Mouse (Mus musculus): ENCODE measurements around the gene Wdr86.
"Not testable (repeated sequence)": the region's sequence is repeated elsewhere in the genome, so short reads cannot be mapped to it uniquely, and the experiment has no call there.

Wdr86 gene

GRCm38 (mm10) chr5:24730986-24731385 is 459 bp upstream of the Wdr86 start:
- DNase-seq = no peak

- DNase-seq = no peak
Observed at GRCm38 (mm10) chr5:24729797-24730487, 585 bp downstream of the Wdr86 start.

- no peak for DNase-seq
Observed at GRCm38 (mm10) chr5:24726901-24727836, 3.4 kb downstream of the Wdr86 start.

GRCm38 (mm10) chr5:24725897-24726296 is 4.6 kb downstream of the Wdr86 start:
- DNase-seq = no peak

GRCm38 (mm10) chr5:24724805-24725204 is 5.7 kb downstream of the Wdr86 start:
- no peak for DNase-seq

GRCm38 (mm10) chr5:24724270-24724634 is 6.3 kb downstream of the Wdr86 start:
- no peak for DNase-seq

- no peak for DNase-seq
Observed at GRCm38 (mm10) chr5:24723527-24724269, 6.8 kb downstream of the Wdr86 start.

- no peak for DNase-seq
Observed at GRCm38 (mm10) chr5:24719852-24720251, 10.7 kb downstream of the Wdr86 start.

GRCm38 (mm10) chr5:24718076-24718475 is 12.5 kb downstream of the Wdr86 start:
- no peak for DNase-seq

GRCm38 (mm10) chr5:24713987-24714386 is 16.5 kb downstream of the Wdr86 start:
- no peak for DNase-seq

- DNase-seq = no peak
Observed at GRCm38 (mm10) chr5:24713199-24713598, 17.3 kb downstream of the Wdr86 start.

GRCm38 (mm10) chr5:24711615-24712014 is 18.9 kb downstream of the Wdr86 start:
- no peak for DNase-seq

GRCm38 (mm10) chr5:24709962-24710361 is 20.6 kb downstream of the Wdr86 start:
- DNase-seq = no peak

GRCm38 (mm10) chr5:24704615-24705014 is 25.9 kb downstream of the Wdr86 start:
- no peak for DNase-seq

- no peak for DNase-seq
Observed at GRCm38 (mm10) chr5:24701271-24701670, 29.3 kb downstream of the Wdr86 start.

GRCm38 (mm10) chr5:24696704-24697103 is 33.8 kb downstream of the Wdr86 start:
- DNase-seq = no peak

- DNase-seq = no peak
Observed at GRCm38 (mm10) chr5:24687696-24688095, 42.8 kb downstream of the Wdr86 start.

GRCm38 (mm10) chr5:24686671-24687420 is 43.7 kb downstream of the Wdr86 start:
- DNase-seq = not testable (repeated sequence)

- no peak for DNase-seq
Observed at GRCm38 (mm10) chr5:24686176-24686575, 44.4 kb downstream of the Wdr86 start.

- peak; percentile 94 for DNase-seq
Observed at GRCm38 (mm10) chr5:24685366-24686093, 45.0 kb downstream of the Wdr86 start, which contains the start of gene Nub1. TSS of gene Nub1 (plus strand) at chr5:24685532.

GRCm38 (mm10) chr5:24684578-24685365 is 45.8 kb downstream of the Wdr86 start:
- peak; percentile 58 for DNase-seq
